Mouse (Mus musculus): ENCODE measurements around the gene Mzf1. TPM values are rescaled to one million over a fixed set of nuclear protein-coding genes. Genes with fewer than 3 reads are reported as not detected.

The Mzf1 gene
- total and polyA plus RNA-seq, 3 experiments = 0.31 to 0.55 (median 0.50) TPM

DNA sequence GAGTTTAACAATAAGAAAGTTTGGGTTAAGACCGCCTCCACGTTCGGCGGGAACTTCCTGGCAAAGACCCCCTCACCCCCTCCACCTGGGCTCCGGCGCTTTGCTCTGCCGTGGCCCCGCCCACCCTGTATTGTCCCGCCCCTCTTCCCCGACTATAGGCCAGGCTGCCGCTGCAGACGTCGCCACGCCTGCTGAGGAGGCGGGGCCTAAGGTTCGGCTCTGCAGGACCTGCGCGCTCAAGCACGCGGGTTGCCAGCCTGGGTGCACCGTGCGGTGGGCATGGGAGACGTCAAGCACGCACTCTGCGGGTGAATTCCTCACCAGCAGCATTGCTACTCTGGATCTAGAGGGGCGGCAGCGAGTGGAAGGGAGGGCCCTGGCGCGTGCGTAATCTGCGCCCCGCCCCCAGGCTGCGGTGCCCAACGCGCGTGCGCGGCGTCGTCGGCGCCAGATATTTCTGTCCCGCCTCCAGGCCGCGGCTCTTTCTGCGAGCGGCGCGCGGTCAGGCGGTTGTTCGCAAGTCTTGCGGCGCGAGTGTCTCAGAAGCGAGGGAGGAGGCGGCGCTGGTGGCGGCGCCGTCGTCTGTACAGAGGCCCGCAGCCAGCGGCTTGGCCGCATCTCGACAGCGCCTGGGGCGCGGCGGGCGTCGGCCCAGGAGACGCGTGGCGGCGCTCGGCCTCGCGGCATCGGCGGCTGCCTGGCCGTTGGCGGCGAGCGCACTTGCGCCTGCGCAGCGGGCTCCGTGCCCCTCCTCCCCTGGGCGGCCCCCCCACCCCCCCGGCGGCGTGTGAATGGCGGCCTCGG is 30.4 kb downstream of the Mzf1 start (continued):
- TF ChIP-seq TBP (conservative IDR thresholded peaks at IDR 0.05; ENCODE audit: low read depth, low read length) (peak; percentile 71; the same call in 1 of the 2 replicates), CTCF (conservative IDR thresholded peaks at IDR 0.05 in 1 of 2, IDR thresholded peaks at IDR 0.05 in 1 of 2; ENCODE audit: low read depth in 2 of 2, low read length in 2 of 2) (no peak), PAX5 (IDR thresholded peaks at IDR 0.05; ENCODE audit: low read length) (no peak), USF1 (IDR thresholded peaks at IDR 0.05; ENCODE audit: low read depth, low read length) (no peak), MAZ (IDR thresholded peaks at IDR 0.05; ENCODE audit: low read depth, low read length) (peak; percentile 16; the same call in 1 of the 2 replicates), MAX (IDR thresholded peaks at IDR 0.05; ENCODE audit: low read length) (peak; percentile 88), HCFC1 (IDR thresholded peaks at IDR 0.05; ENCODE audit: low read depth, low read length) (no peak), JUN (IDR thresholded peaks at IDR 0.05; ENCODE audit: insufficient read depth, low read depth, low read length) (no peak), MXI1 (IDR thresholded peaks at IDR 0.05; ENCODE audit: low read depth, low read length) (peak; percentile 67; the same call in 1 of the 2 replicates), UBTF (IDR thresholded peaks at IDR 0.05; ENCODE audit: low read depth, low read length) (no peak)

GRCm38 (mm10) chr7:13022773-13023535 is 31.6 kb downstream of the Mzf1 start:
- peaks cover 30% of the 10 kb centered on the region for H3K79me2 ChIP-seq (replicated peaks; ENCODE audit: control insufficient read depth, extremely low read depth, insufficient read depth, poor library complexity, severe bottlenecking)
- peaks cover 11% of the 10 kb centered on the region for H3K27me3 ChIP-seq (replicated peaks)
- H3K36me3 ChIP-seq (replicated peaks in 1 of 2; ENCODE audit: control insufficient read depth in 1 of 2, insufficient read depth in 1 of 2, low read length in 1 of 2) = peaks cover 21 to 28% of the 10 kb centered on the region in 2 experiments
- peak overlapping the region in 2 of 3 experiments; percentile 44 to 92 for H3K4me3 ChIP-seq (replicated peaks in 1 of 3; ENCODE audit: low read depth in 2 of 3, low read length in 2 of 3, poor library complexity in 1 of 3)
- H3K4me2 ChIP-seq (ENCODE audit: insufficient read depth, low read depth, poor library complexity, severe bottlenecking) = peak overlapping the region; percentile 84
- dilution Hi-C loops (cut with MboI; ENCODE audit: extremely low pct_ligation_motif_present, extremely low pct_unique_long_range_greater_than_20kb, low sequenced_read_pairs) (no loop called here), in situ Hi-C loops (cut with MboI; ENCODE audit: low pct_ligation_motif_present, low pct_unique_long_range_greater_than_20kb, low sequenced_read_pairs) (loop anchor here (25.0 kb wide), 1 partner anchor 536 kb away; the partner anchor contains the start of gene Zfp606)
- H3K9ac ChIP-seq (ENCODE audit: insufficient read depth, low read depth) = peak overlapping the region; percentile 8; the same call in 1 of the 2 replicates
- peak overlapping the region; percentile 44 for H3K27ac ChIP-seq (ENCODE audit: insufficient read depth, low read depth)
- DNase-seq (ENCODE audit: extremely low read depth) = peak; percentile 91
- peaks cover 10 to 35% of the 10 kb centered on the region in 2 experiments; a peak in 3 of 4 replicates for H3K4me1 ChIP-seq (ENCODE audit: control insufficient read depth in 1 of 2, insufficient read depth in 2 of 2)
- no peaks in the 10 kb centered on the region for H3K9me3 ChIP-seq (replicated peaks; ENCODE audit: low read length)
- TF ChIP-seq JUND (conservative IDR thresholded peaks at IDR 0.05; ENCODE audit: low read depth, low read length) (no peak), KAT2A (IDR thresholded peaks at IDR 0.05; ENCODE audit: insufficient replicate concordance, low read length) (0 out of 2 replicates have a peak, but pooled peaks have one; percentile 38), MEF2A (IDR thresholded peaks at IDR 0.05; ENCODE audit: borderline replicate concordance, low read depth, low read length) (0 out of 2 replicates have a peak, but pooled peaks have one; percentile 51), EP300 (IDR thresholded peaks at IDR 0.05; ENCODE audit: low read length) (peak; percentile 48; the same call in 1 of the 2 replicates), RAD21 (IDR thresholded peaks at IDR 0.05; ENCODE audit: low read depth, low read length) (no peak), SIN3A (IDR thresholded peaks at IDR 0.05; ENCODE audit: low read length) (peak; percentile 42; the same call in 1 of the 2 replicates), ZMIZ1 (IDR thresholded peaks at IDR 0.05; ENCODE audit: low read depth, low read length) (peak; percentile 62; the same call in 1 of the 2 replicates), POLR2A (IDR thresholded peaks at IDR 0.05; ENCODE audit: low read depth, low read length) (peak; percentile 40; the same call in 1 of the 2 replicates), MXI1 (IDR thresholded peaks at IDR 0.05; ENCODE audit: low read depth, low read length) (peak; percentile 92), TBP (conservative IDR thresholded peaks at IDR 0.05; ENCODE audit: low read depth, low read length) (no peak), NRF1 (IDR thresholded peaks at IDR 0.05; ENCODE audit: low read depth, low read length) (peak; percentile 35; the same call in 1 of the 2 replicates), USF1 (IDR thresholded peaks at IDR 0.05; ENCODE audit: low read depth, low read length) (peak; percentile 33), UBTF (IDR thresholded peaks at IDR 0.05; ENCODE audit: low read depth, low read length) (no peak), TCF12 (IDR thresholded peaks at IDR 0.05; ENCODE audit: low read depth, low read length) (peak; percentile 61; the same call in 1 of the 2 replicates), GABPA (IDR thresholded peaks at IDR 0.05; ENCODE audit: insufficient replicate concordance, low read depth, low read length) (no peak), IRF4 (IDR thresholded peaks at IDR 0.05; ENCODE audit: low read depth, low read length) (peak; percentile 65), E2F4 (IDR thresholded peaks at IDR 0.05; ENCODE audit: insufficient replicate concordance, low read depth, low read length) (0 out of 2 replicates have a peak, but pooled peaks have one; percentile 69), MYC (IDR thresholded peaks at IDR 0.05; ENCODE audit: low read depth, low read length) (peak; percentile 91), ETS1 (conservative IDR thresholded peaks at IDR 0.05; ENCODE audit: low read depth, low read length) (peak; percentile 38; the same call in 1 of the 2 replicates), ZC3H11A (IDR thresholded peaks at IDR 0.05; ENCODE audit: low read depth, low read length) (no peak), MAX (IDR thresholded peaks at IDR 0.05; ENCODE audit: low read length) (peak; percentile 99), JUN (IDR thresholded peaks at IDR 0.05; ENCODE audit: insufficient read depth, low read depth, low read length) (no peak), BHLHE40 (IDR thresholded peaks at IDR 0.05; ENCODE audit: low read depth, low read length) (peak; percentile 46), ELF1 (IDR thresholded peaks at IDR 0.05; ENCODE audit: low read depth, low read length) (peak; percentile 77), PAX5 (IDR thresholded peaks at IDR 0.05; ENCODE audit: low read length) (no peak), SMC3 (IDR thresholded peaks at IDR 0.05; ENCODE audit: low read depth, low read length) (no peak), MAZ (IDR thresholded peaks at IDR 0.05; ENCODE audit: low read depth, low read length) (0 out of 2 replicates have a peak, but pooled peaks have one; percentile 37), CTCF (conservative IDR thresholded peaks at IDR 0.05 in 1 of 2, IDR thresholded peaks at IDR 0.05 in 1 of 2; ENCODE audit: low read depth in 2 of 2, low read length in 2 of 2) (no peak), HCFC1 (IDR thresholded peaks at IDR 0.05; ENCODE audit: low read depth, low read length) (0 out of 2 replicates have a peak, but pooled peaks have one; percentile 35)

Measured in CH12.LX (cell line).